Mouse (Mus musculus): Measurements from ENCODE around the gene Hacd2. TPM values are rescaled to one million over a fixed set of nuclear protein-coding genes. Genes with fewer than 3 reads are reported as not detected.

Hacd2 gene
- total and polyA plus RNA-seq, 3 experiments = 30.1 to 135 (median 50.3) TPM

DNA sequence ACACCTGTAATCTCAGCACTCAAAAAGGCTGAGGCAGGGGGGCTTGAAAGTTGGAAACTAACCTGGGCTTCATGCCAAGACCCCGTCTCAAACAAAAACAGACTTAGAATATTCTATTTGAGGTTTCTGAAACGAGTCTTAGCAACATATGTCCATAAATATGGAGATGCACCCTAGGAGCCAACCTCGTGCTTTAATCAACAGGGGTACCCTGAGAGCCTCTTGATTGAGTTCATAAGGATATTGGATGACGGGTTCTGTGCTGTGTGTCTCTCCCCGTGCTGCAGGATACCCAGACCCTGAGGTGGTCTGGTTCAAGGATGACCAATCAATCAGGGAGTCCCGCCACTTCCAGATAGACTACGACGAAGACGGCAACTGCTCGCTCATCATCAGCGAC is 22.2 kb upstream of the Hacd2 start:
- no peak for TF ChIP-seq JUN (IDR thresholded peaks at IDR 0.05; ENCODE audit: insufficient read depth, low read depth, low read length)
- TF ChIP-seq BHLHE40 (IDR thresholded peaks at IDR 0.05; ENCODE audit: low read depth, low read length) = no peak
- Histone ChIP-seq H3K27me3 (replicated peaks) (peaks cover 10% of the 10 kb centered on the region), H3K9me3 (replicated peaks; ENCODE audit: low read length) (no peaks in the 10 kb centered on the region), H3K4me3 (replicated peaks in 1 of 3; ENCODE audit: low read depth in 2 of 3, low read length in 2 of 3, poor library complexity in 1 of 3) (no peak overlapping the region), H3K79me2 (replicated peaks; ENCODE audit: control insufficient read depth, extremely low read depth, insufficient read depth, poor library complexity, severe bottlenecking) (no peaks in the 10 kb centered on the region), H3K4me1 (ENCODE audit: control insufficient read depth in 1 of 2, insufficient read depth in 2 of 2) (peaks cover 19% of the 10 kb centered on the region in 2 experiments), H3K4me2 (ENCODE audit: insufficient read depth, low read depth, poor library complexity, severe bottlenecking) (no peak overlapping the region), H3K36me3 (replicated peaks in 1 of 2; ENCODE audit: control insufficient read depth in 1 of 2, insufficient read depth in 1 of 2, low read length in 1 of 2) (no peaks in the 10 kb centered on the region), H3K9ac (ENCODE audit: insufficient read depth, low read depth) (no peak overlapping the region), H3K27ac (ENCODE audit: insufficient read depth, low read depth) (no peak overlapping the region)
- in situ Hi-C loops (cut with MboI; ENCODE audit: low pct_ligation_motif_present, low pct_unique_long_range_greater_than_20kb, low sequenced_read_pairs) (no loop called here), dilution Hi-C loops (cut with MboI; ENCODE audit: extremely low pct_ligation_motif_present, extremely low pct_unique_long_range_greater_than_20kb, low sequenced_read_pairs) (no loop called here)
- DNase-seq (ENCODE audit: extremely low read depth) = no peak

DNA sequence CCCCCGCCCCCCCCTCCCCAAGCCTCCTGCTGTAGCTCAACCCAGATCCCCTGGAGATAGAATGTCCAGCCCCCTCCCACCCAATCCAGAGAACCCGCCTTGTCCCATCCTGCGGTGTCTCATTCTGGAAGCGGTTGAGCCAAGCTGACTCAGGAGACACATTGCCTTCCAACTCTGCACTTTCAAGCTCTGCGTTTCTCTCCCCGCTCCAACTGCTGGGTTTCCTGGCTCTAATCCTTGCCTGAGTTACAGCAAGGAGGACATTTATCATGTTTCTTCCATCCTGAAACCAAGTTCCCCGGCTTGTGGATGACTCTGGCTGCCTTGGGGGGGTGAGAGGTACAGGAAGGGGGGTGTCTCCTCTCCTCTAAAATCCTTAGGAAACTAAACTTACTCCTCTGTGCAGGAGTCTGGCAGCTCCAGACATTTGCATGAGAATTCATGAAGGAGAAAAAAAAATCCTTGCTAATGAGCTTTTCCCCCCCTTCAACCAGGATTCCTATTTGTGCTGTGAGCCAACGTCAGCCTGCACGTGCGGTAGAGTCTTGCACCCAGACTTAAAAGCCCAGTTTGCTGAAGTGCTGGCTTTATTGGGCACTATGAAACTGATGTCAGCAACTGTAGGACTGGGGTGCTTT is 21.2 kb upstream of the Hacd2 start:
- Histone ChIP-seq H3K36me3 (replicated peaks in 1 of 2; ENCODE audit: control insufficient read depth in 1 of 2, insufficient read depth in 1 of 2, low read length in 1 of 2) (no peaks in the 10 kb centered on the region), H3K9me3 (replicated peaks; ENCODE audit: low read length) (no peaks in the 10 kb centered on the region), H3K4me1 (ENCODE audit: control insufficient read depth in 1 of 2, insufficient read depth in 2 of 2) (peaks cover 19% of the 10 kb centered on the region in 2 experiments), H3K4me3 (replicated peaks in 1 of 3; ENCODE audit: low read depth in 2 of 3, low read length in 2 of 3, poor library complexity in 1 of 3) (no peak overlapping the region), H3K79me2 (replicated peaks; ENCODE audit: control insufficient read depth, extremely low read depth, insufficient read depth, poor library complexity, severe bottlenecking) (no peaks in the 10 kb centered on the region), H3K27ac (ENCODE audit: insufficient read depth, low read depth) (no peak overlapping the region), H3K9ac (ENCODE audit: insufficient read depth, low read depth) (no peak overlapping the region), H3K27me3 (replicated peaks) (peaks cover 5% of the 10 kb centered on the region), H3K4me2 (ENCODE audit: insufficient read depth, low read depth, poor library complexity, severe bottlenecking) (no peak overlapping the region)
- in situ Hi-C loops (cut with MboI; ENCODE audit: low pct_ligation_motif_present, low pct_unique_long_range_greater_than_20kb, low sequenced_read_pairs) (no loop called here), dilution Hi-C loops (cut with MboI; ENCODE audit: extremely low pct_ligation_motif_present, extremely low pct_unique_long_range_greater_than_20kb, low sequenced_read_pairs) (no loop called here)
- TF ChIP-seq BHLHE40 (IDR thresholded peaks at IDR 0.05; ENCODE audit: low read depth, low read length) (no peak), E2F4 (IDR thresholded peaks at IDR 0.05; ENCODE audit: insufficient replicate concordance, low read depth, low read length) (no peak), TBP (conservative IDR thresholded peaks at IDR 0.05; ENCODE audit: low read depth, low read length) (no peak), EP300 (IDR thresholded peaks at IDR 0.05; ENCODE audit: low read length) (no peak), POLR2A (IDR thresholded peaks at IDR 0.05; ENCODE audit: low read depth, low read length) (no peak), SMC3 (IDR thresholded peaks at IDR 0.05; ENCODE audit: low read depth, low read length) (no peak), ETS1 (conservative IDR thresholded peaks at IDR 0.05; ENCODE audit: low read depth, low read length) (no peak), GABPA (IDR thresholded peaks at IDR 0.05; ENCODE audit: insufficient replicate concordance, low read depth, low read length) (no peak), ZC3H11A (IDR thresholded peaks at IDR 0.05; ENCODE audit: low read depth, low read length) (no peak), SIN3A (IDR thresholded peaks at IDR 0.05; ENCODE audit: low read length) (no peak), MXI1 (IDR thresholded peaks at IDR 0.05; ENCODE audit: low read depth, low read length) (no peak), UBTF (IDR thresholded peaks at IDR 0.05; ENCODE audit: low read depth, low read length) (no peak), HCFC1 (IDR thresholded peaks at IDR 0.05; ENCODE audit: low read depth, low read length) (no peak), RAD21 (IDR thresholded peaks at IDR 0.05; ENCODE audit: low read depth, low read length) (no peak), ELF1 (IDR thresholded peaks at IDR 0.05; ENCODE audit: low read depth, low read length) (no peak), POLR2AphosphoS2 (IDR thresholded peaks at IDR 0.05; ENCODE audit: low read depth, low read length) (no peak), MEF2A (IDR thresholded peaks at IDR 0.05; ENCODE audit: borderline replicate concordance, low read depth, low read length) (no peak), ZNF384 (IDR thresholded peaks at IDR 0.05; ENCODE audit: low read depth, low read length) (no peak)
- DNase-seq (ENCODE audit: extremely low read depth) = no peak

Data from CH12.LX (cell line).